Comparison of ENCODE assay signal across 23 mouse cellular contexts in the genomic region with DNA sequence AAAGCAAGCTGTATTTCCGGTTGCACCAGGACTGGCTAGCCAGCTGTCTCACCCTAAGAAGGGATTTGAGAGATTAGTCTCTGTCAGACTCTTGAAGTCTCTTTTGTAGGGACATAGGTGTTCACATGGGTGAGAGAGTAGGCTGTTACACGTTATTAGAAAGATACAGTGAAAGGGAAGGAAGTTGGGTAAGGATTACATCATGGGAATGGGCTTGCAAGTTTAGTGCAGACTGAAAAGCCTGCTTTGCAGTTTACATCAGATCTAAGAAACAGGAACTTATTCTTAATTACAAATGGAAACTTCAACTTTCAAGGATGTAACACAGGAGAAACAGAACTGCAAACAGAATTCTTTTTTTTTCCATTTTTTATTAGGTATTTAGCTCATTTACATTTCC.
"Had no signal": no experiment of that assay in that cellular context is flagged by ENCODE, and none has a peak within 500 bp of the region (broad histone marks: within the 10 kb centered on the region; RNA-seq: fewer than 3 reads in every experiment).

No protein-coding gene starts in this region.

- H3K27ac ChIP-seq: heart, embryonic 10.5 days; hindbrain, embryonic 13.5 days; hindbrain, embryonic 15.5 days; hindbrain, postnatal 0 days; kidney, embryonic 15.5 days; kidney, postnatal 0 days; limb, embryonic 10.5 days; limb, embryonic 12.5 days; liver, embryonic 12.5 days had no signal

- H3K4me1 ChIP-seq: heart, embryonic 10.5 days; heart, embryonic 12.5 days; hindbrain, embryonic 13.5 days; hindbrain, embryonic 15.5 days; kidney, embryonic 15.5 days; limb, embryonic 10.5 days; limb, embryonic 12.5 days; liver, embryonic 12.5 days had no signal

- H3K4me2 ChIP-seq: heart, embryonic 12.5 days; hindbrain, embryonic 13.5 days; hindbrain, embryonic 15.5 days; kidney, embryonic 15.5 days; limb, embryonic 12.5 days; liver, embryonic 12.5 days had no signal

- H3K4me3 ChIP-seq: heart, embryonic 10.5 days; heart, embryonic 12.5 days; hindbrain, embryonic 13.5 days; hindbrain, embryonic 15.5 days; kidney, embryonic 15.5 days; limb, embryonic 10.5 days; limb, embryonic 12.5 days; liver, embryonic 12.5 days had no signal

- ATAC-seq: hindbrain, postnatal 0 days; intestine, embryonic 16.5 days; liver, embryonic 12.5 days had no signal

- DNase-seq: gastrocnemius, postnatal 14 days; gastrocnemius, postnatal 36 days; heart, adult 18-20 months; heart, postnatal 10 days; heart, postnatal 4 days; kidney, adult 11 months; kidney, adult 2 months; kidney, adult 9 months; kidney, postnatal 14 days; kidney, postnatal 36 days; layer of hippocampus, adult 9-11 months; layer of hippocampus, postnatal 36 days had no signal

- H3K27me3 ChIP-seq: heart, embryonic 12.5 days; hindbrain, embryonic 13.5 days; hindbrain, embryonic 15.5 days; kidney, embryonic 15.5 days; limb, embryonic 12.5 days; liver, embryonic 12.5 days had no signal

- H3K36me3 ChIP-seq: heart, embryonic 10.5 days; heart, embryonic 12.5 days; hindbrain, embryonic 13.5 days; hindbrain, embryonic 15.5 days; kidney, embryonic 15.5 days; limb, embryonic 10.5 days; limb, embryonic 12.5 days; liver, embryonic 12.5 days had no signal

- H3K9me3 ChIP-seq: heart, embryonic 10.5 days; heart, embryonic 12.5 days; hindbrain, embryonic 13.5 days; hindbrain, embryonic 15.5 days; kidney, embryonic 15.5 days; limb, embryonic 10.5 days; limb, embryonic 12.5 days; liver, embryonic 12.5 days had no signal

- H3K9ac ChIP-seq: heart, embryonic 12.5 days; hindbrain, embryonic 13.5 days; hindbrain, embryonic 15.5 days; kidney, embryonic 15.5 days; limb, embryonic 12.5 days; liver, embryonic 12.5 days had no signal
